Mouse (Mus musculus) heart, adult 2 months (tissue): Measurements from ENCODE around the gene Atp1b3. TPM values are rescaled to one million over a fixed set of nuclear protein-coding genes. Genes with fewer than 3 reads are reported as not detected.
A peak's percentile ranks its signal among the peaks of the same experiment; 100 is the strongest.
"Not testable (repeated sequence)": the region's sequence is repeated elsewhere in the genome, so short reads cannot be mapped to it uniquely, and the experiment has no call there.

Experiments used
- DNase-seq, 2 experiments: peaks; one replicate each; pipeline ENCODE4 v3.0.0; 2021
- H3K27ac ChIP-seq: fragments of 200-600 bp; 2 replicates; pipeline ENCODE4 v1.8.1; 2022
- H3K27me3 ChIP-seq: fragments of 200-500 bp; 2 replicates; pipeline ENCODE4 v1.6.1; 2012; ENCODE audit warnings: mild to moderate bottlenecking, low read length, inconsistent platforms, mixed read lengths; ENCODE audit not compliant: control insufficient read depth, insufficient read depth
- H3K36me3 ChIP-seq: fragments of 200-500 bp; 2 replicates; pipeline ENCODE4 v1.6.1; 2012; ENCODE audit warnings: low read length, inconsistent platforms; ENCODE audit not compliant: control insufficient read depth, insufficient read depth
- H3K4me1 ChIP-seq: fragments of 200-500 bp; 2 replicates; pipeline ENCODE4 v1.6.1; 2011; ENCODE audit warnings: low read length; ENCODE audit not compliant: control insufficient read depth, insufficient read depth
- H3K4me3 ChIP-seq: fragments of 200-600 bp; 2 replicates; pipeline ENCODE4 v1.8.1; 2022
- H3K79me2 ChIP-seq: fragments of 200-500 bp; replicated peaks from 2 replicates; pipeline ENCODE4 v1.6.1; 2012; ENCODE audit warnings: mild to moderate bottlenecking, inconsistent platforms, low read length, moderate library complexity, mixed read lengths; ENCODE audit not compliant: control insufficient read depth, insufficient read depth
- H3K9ac ChIP-seq: fragments of 200-500 bp; 2 replicates; pipeline ENCODE4 v1.6.1; 2012; ENCODE audit warnings: low read depth, mild to moderate bottlenecking, control low read depth, inconsistent platforms, low read length, mixed read lengths
- CTCF ChIP-seq: fragments of 200-600 bp; IDR thresholded peaks from 2 replicates; pipeline ENCODE4 v1.8.1; 2022; ENCODE audit warnings: antibody characterized with exemption, mild to moderate bottlenecking, moderate library complexity
- EP300 ChIP-seq: fragments of 200-500 bp; IDR thresholded peaks from 2 replicates; pipeline ENCODE4 v1.6.1; 2011; ENCODE audit warnings: low read depth, low read length, control low read depth; ENCODE audit not compliant: insufficient read depth
- POLR2A ChIP-seq: fragments of 200-500 bp; IDR thresholded peaks from 2 replicates; pipeline ENCODE4 v1.6.1; 2011; ENCODE audit warnings: mild to moderate bottlenecking, low read depth, low read length, control low read depth; ENCODE audit not compliant: insufficient read depth
- WGBS: fragments of 180-500 bp; shearing (Covaris S2); methylation state at CpG from one replicate; pipeline ENCODE4 v1.1.7; 2018; 5-methylcytosine and 5-hydroxymethylcytosine counted together
- intact Hi-C: fragments of 180-260 bp; cut with DNase I; formaldehyde crosslinking; loops from one replicate; pipeline ENCODE4 v1.15.1; 2025
- long read RNA-seq: library from polyadenylated mRNA; stranded (forward); transcript quantifications from one replicate; pipeline ENCODE4 v2.0.0, GENCODE M21; 2021
- polyA plus RNA-seq: library from polyadenylated mRNA; depleted of rRNA; stranded (reverse); fragments of >200 nt; gene quantifications from 2 replicates; pipeline ENCODE4 v1.2.3, GENCODE M21; 2012; rRNA removed
- total RNA-seq, 2 experiments: library from RNA; stranded (reverse); gene quantifications; 2 replicates each; pipeline ENCODE4 v1.2.3; 2021

Gene Atp1b3
- total RNA-seq (10 to 100 TPM; 55.5 to 56.9 TPM), polyA plus RNA-seq (36.5 and 42.8 TPM in 2 replicates)
- long read RNA-seq, transcript Atp1b3-201 (7 exons, 1,994 nt) = major isoform, 25 of 43 reads
- long read RNA-seq, partial matches to known transcripts = 0 of 43 reads
- long read RNA-seq, other reads (novel, unspliced or antisense) = 18 of 43 reads

GRCm38 (mm10) chr9:96364141-96364838, at the start of gene Atp1b3:
Gene Atp1b3, minus strand, starts transcription at chr9:96364442.
- no peaks in the 10 kb centered on the region for H3K27me3 ChIP-seq
- peaks cover 4% of the 10 kb centered on the region for H3K4me1 ChIP-seq
- H3K36me3 ChIP-seq = peaks cover 13% of the 10 kb centered on the region
- 0 out of 2 replicates have a peak, but pooled peaks cover 2% of the 10 kb centered on the region for H3K79me2 ChIP-seq
- WGBS = under 1% methylated on average over 81 of the region's 81 CpGs
- DNase-seq = peak; percentile 99 to 100
- peak within 1 kb of the TSS; percentile 91 for H3K27ac ChIP-seq
- peak within 1 kb of the TSS; percentile 71 for H3K4me3 ChIP-seq
- TF ChIP-seq CTCF = peak; percentile 51
- TF ChIP-seq POLR2A = peak; percentile 67
- no peak for TF ChIP-seq EP300
- intact Hi-C loops = no loop called here
- peak within 1 kb of the TSS; percentile 94 for H3K9ac ChIP-seq

GRCm38 (mm10) chr9:96412821-96413405, 48.7 kb upstream of the Atp1b3 start:
- 35% methylated on average over 9 of the region's 9 CpGs for WGBS
- intact Hi-C loops = no loop called here
- Histone ChIP-seq H3K27me3 (no peaks in the 10 kb centered on the region), H3K9ac (no peak overlapping the region), H3K27ac (no peak overlapping the region), H3K4me1 (no peaks in the 10 kb centered on the region), H3K36me3 (no peaks in the 10 kb centered on the region), H3K79me2 (no peaks in the 10 kb centered on the region), H3K4me3 (no peak overlapping the region)
- no peak for TF ChIP-seq EP300
- TF ChIP-seq POLR2A = no peak
- no peak for TF ChIP-seq CTCF
- no peak for DNase-seq

- TF ChIP-seq EP300 (no peak), POLR2A (no peak), CTCF (no peak)
- H3K79me2 ChIP-seq = no peaks in the 10 kb centered on the region
- H3K27ac ChIP-seq = no peak overlapping the region
- H3K4me3 ChIP-seq = no peak overlapping the region
- intact Hi-C loops = no loop called here
- H3K9ac ChIP-seq = no peak overlapping the region
- H3K27me3 ChIP-seq = no peaks in the 10 kb centered on the region
- peaks cover 2% of the 10 kb centered on the region for H3K4me1 ChIP-seq
- WGBS = 97% methylated on average over 3 of the region's 3 CpGs
- no peaks in the 10 kb centered on the region for H3K36me3 ChIP-seq
- no peak for DNase-seq
Measured at GRCm38 (mm10) chr9:96404312-96404711, 40.1 kb upstream of the Atp1b3 start.

- H3K27me3 ChIP-seq, H3K36me3 ChIP-seq, DNase-seq, H3K4me1 ChIP-seq, H3K4me3 ChIP-seq, H3K9ac ChIP-seq, H3K27ac ChIP-seq, H3K79me2 ChIP-seq: not testable (repeated sequence)
- 93% methylated on average over 3 of the region's 3 CpGs for WGBS
- intact Hi-C loops = loop anchor here (5.0 kb wide), 1 partner anchor 37 kb away; no protein-coding TSS in a partner anchor
Measured at GRCm38 (mm10) chr9:96399916-96400315, 35.7 kb upstream of the Atp1b3 start.

- Histone ChIP-seq H3K79me2 (no peaks in the 10 kb centered on the region), H3K4me3 (no peak overlapping the region), H3K4me1 (peaks cover 10% of the 10 kb centered on the region), H3K9ac (no peak overlapping the region), H3K27me3 (no peaks in the 10 kb centered on the region), H3K27ac (peak overlapping the region; percentile 6; the same call in 1 of the 2 replicates), H3K36me3 (no peaks in the 10 kb centered on the region)
- WGBS = 53% methylated on average over 6 of the region's 6 CpGs
- intact Hi-C loops = loop anchor here (5.0 kb wide), 1 partner anchor 38 kb away; no protein-coding TSS in a partner anchor
- no peak for DNase-seq
- TF ChIP-seq CTCF (no peak), EP300 (no peak), POLR2A (no peak)
Measured at GRCm38 (mm10) chr9:96399425-96399878, 35.2 kb upstream of the Atp1b3 start.

GRCm38 (mm10) chr9:96398614-96399013, 34.4 kb upstream of the Atp1b3 start:
- Histone ChIP-seq H3K27me3 (no peaks in the 10 kb centered on the region), H3K36me3 (no peaks in the 10 kb centered on the region), H3K4me3 (no peak overlapping the region), H3K9ac (no peak overlapping the region), H3K4me1 (peaks cover 10% of the 10 kb centered on the region), H3K79me2 (no peaks in the 10 kb centered on the region), H3K27ac (peak overlapping the region; percentile 43; the same call in 1 of the 2 replicates)
- peak in 1 of 2 experiments; percentile 8 for DNase-seq
- TF ChIP-seq EP300 (no peak), POLR2A (no peak), CTCF (no peak)
- 36% methylated on average over 4 of the region's 4 CpGs for WGBS
- intact Hi-C loops = loop anchor here (5.0 kb wide), 1 partner anchor 39 kb away; no protein-coding TSS in a partner anchor
